Mouse (Mus musculus): Measurements from ENCODE around the gene Npm3. TPM values are rescaled to one million over a fixed set of nuclear protein-coding genes. Genes with fewer than 3 reads are reported as not detected.

The Npm3 gene
- total RNA-seq, 2 experiments from 2014 or later = 9.4 to 11.1 TPM

- no peak for ATAC-seq (replicated peaks; ENCODE audit: low FRiP score, poor library complexity, severe bottlenecking)
Observed at GRCm38 (mm10) chr19:45760810-45761209, 11.4 kb upstream of the Npm3 start.

GRCm38 (mm10) chr19:45758671-45759070 lies 9.3 kb upstream of the Npm3 start:
- no peak for ATAC-seq (replicated peaks; ENCODE audit: low FRiP score, poor library complexity, severe bottlenecking)

- ATAC-seq (replicated peaks; ENCODE audit: low FRiP score, poor library complexity, severe bottlenecking) = no peak
Observed at GRCm38 (mm10) chr19:45753551-45753950, 4.2 kb upstream of the Npm3 start.

- no peak for ATAC-seq (replicated peaks; ENCODE audit: low FRiP score, poor library complexity, severe bottlenecking)
Observed at GRCm38 (mm10) chr19:45751881-45752280, 2.5 kb upstream of the Npm3 start.

GRCm38 (mm10) chr19:45748691-45749242 lies 624 bp downstream of the Npm3 start:
- no peak for ATAC-seq (replicated peaks; ENCODE audit: low FRiP score, poor library complexity, severe bottlenecking)

GRCm38 (mm10) chr19:45748206-45748605 lies 1.2 kb downstream of the Npm3 start:
- no peak for ATAC-seq (replicated peaks; ENCODE audit: low FRiP score, poor library complexity, severe bottlenecking)

GRCm38 (mm10) chr19:45747028-45747867 lies 2.1 kb downstream of the Npm3 start:
- peak; percentile 68 for ATAC-seq (replicated peaks; ENCODE audit: low FRiP score, poor library complexity, severe bottlenecking)

- peak; percentile 62 for ATAC-seq (replicated peaks; ENCODE audit: low FRiP score, poor library complexity, severe bottlenecking)
Observed at GRCm38 (mm10) chr19:45746153-45747020, 3.0 kb downstream of the Npm3 start.

GRCm38 (mm10) chr19:45745344-45746152 lies 3.8 kb downstream of the Npm3 start:
- no peak for ATAC-seq (replicated peaks; ENCODE audit: low FRiP score, poor library complexity, severe bottlenecking)

- ATAC-seq (replicated peaks; ENCODE audit: low FRiP score, poor library complexity, severe bottlenecking) = no peak
Observed at GRCm38 (mm10) chr19:45743619-45744018, 5.8 kb downstream of the Npm3 start.

GRCm38 (mm10) chr19:45742984-45743575 lies 6.3 kb downstream of the Npm3 start:
- no peak for ATAC-seq (replicated peaks; ENCODE audit: low FRiP score, poor library complexity, severe bottlenecking)

- no peak for ATAC-seq (replicated peaks; ENCODE audit: low FRiP score, poor library complexity, severe bottlenecking)
Observed at GRCm38 (mm10) chr19:45742218-45742983, 7.0 kb downstream of the Npm3 start, which contains the start of gene Fgf8. Gene Fgf8 (minus strand): TSS chr19:45742915.

GRCm38 (mm10) chr19:45741431-45742217 lies 7.8 kb downstream of the Npm3 start:
- no peak for ATAC-seq (replicated peaks; ENCODE audit: low FRiP score, poor library complexity, severe bottlenecking)

GRCm38 (mm10) chr19:45740817-45741216 lies 8.6 kb downstream of the Npm3 start:
- no peak for ATAC-seq (replicated peaks; ENCODE audit: low FRiP score, poor library complexity, severe bottlenecking)

- ATAC-seq (replicated peaks; ENCODE audit: low FRiP score, poor library complexity, severe bottlenecking) = no peak
Observed at GRCm38 (mm10) chr19:45740233-45740632, 9.2 kb downstream of the Npm3 start.

- ATAC-seq (replicated peaks; ENCODE audit: low FRiP score, poor library complexity, severe bottlenecking) = no peak
Observed at GRCm38 (mm10) chr19:45738521-45738920, 10.9 kb downstream of the Npm3 start.

GRCm38 (mm10) chr19:45737846-45738484 lies 11.4 kb downstream of the Npm3 start:
- no peak for ATAC-seq (replicated peaks; ENCODE audit: low FRiP score, poor library complexity, severe bottlenecking)
